Mouse (Mus musculus) heart, postnatal 25 days (tissue): ENCODE results near the gene Slc13a3. TPM values are rescaled to one million over a fixed set of nuclear protein-coding genes. Genes with fewer than 3 reads are reported as not detected.
A peak's percentile ranks its signal among the peaks of the same experiment; 100 is the strongest.
"Not testable (repeated sequence)": the region's sequence is repeated elsewhere in the genome, so short reads cannot be mapped to it uniquely, and the experiment has no call there.

Source experiments
- DNase-seq: peaks from one replicate; pipeline ENCODE4 v3.0.0; 2022; ENCODE audit warnings: low spot score
- intact Hi-C: fragments of 180-260 bp; cut with DNase I; formaldehyde crosslinking; loops from one replicate; pipeline ENCODE4 v1.15.1; 2025
- total RNA-seq, 2 experiments: library from RNA; stranded (reverse); gene quantifications; 2 replicates each; pipeline ENCODE4 v1.2.3; 2021

The Slc13a3 gene
- under 1 TPM; 0.20 to 0.52 TPM for total RNA-seq

DNA sequence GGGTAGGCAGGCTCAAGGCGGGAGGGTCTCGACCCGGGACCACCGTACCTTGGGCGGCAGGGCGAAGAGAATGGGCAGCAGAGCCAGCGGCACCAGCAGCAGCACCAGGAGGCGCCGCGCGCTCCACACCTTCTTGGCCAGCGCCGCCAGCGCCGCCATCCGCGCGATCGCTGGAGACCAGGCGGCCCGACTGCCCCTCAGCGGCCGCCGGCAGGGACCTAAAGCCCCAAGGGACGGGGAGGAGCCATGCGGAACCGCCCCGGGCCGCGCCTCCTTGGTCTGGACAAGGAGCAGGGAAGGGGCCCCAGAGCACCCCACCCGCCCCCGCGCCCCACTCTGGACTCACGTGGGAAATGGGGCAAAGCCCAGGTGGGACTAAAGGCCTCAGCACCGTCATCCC lies at the start of gene Slc13a3:
TSS of gene Slc13a3 (minus strand) at position 228 of the 400 bp plus-strand sequence.
- no peak for DNase-seq
- intact Hi-C loops = no loop called here

- DNase-seq = no peak
- intact Hi-C loops = no loop called here
These were observed 42.2 kb upstream of the Slc13a3 start for GRCm38 (mm10) chr2:165515178-165515728.

DNA sequence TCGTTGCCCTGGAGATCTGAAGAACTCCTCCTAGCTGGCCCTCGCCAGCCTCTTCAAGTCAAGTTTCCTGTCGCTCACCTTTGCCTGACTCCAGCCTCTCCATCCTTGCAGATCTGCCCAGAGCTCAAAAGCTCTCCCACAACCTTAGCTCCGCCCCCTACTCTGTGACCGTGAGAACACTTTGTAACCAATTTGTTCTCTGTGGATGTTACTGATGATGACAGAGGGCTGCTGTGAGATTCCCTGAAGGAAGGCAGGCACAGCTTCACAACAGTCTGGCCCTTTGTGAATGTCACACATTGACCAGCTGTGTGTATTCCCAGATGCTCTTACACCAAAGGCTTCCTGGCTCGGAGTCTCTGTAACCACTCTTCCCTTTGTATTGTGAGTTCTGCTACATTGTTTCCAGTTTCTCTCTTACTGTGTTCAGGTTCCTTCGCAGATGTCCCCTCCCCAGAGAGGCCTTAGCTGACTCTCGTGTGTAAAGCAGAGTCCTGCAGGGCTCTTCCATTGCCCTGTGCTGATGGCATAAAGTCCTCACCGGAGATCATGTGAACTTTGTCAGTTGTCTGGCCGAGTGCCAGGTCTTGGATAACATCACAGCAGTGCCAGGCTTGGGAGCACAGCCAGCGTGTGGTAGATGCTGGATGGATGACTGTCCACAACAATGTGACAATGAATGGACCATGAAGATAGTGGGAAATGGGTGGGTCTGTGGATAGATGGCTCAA lies 40.0 kb upstream of the Slc13a3 start:
- intact Hi-C loops = no loop called here
- DNase-seq = no peak

DNA sequence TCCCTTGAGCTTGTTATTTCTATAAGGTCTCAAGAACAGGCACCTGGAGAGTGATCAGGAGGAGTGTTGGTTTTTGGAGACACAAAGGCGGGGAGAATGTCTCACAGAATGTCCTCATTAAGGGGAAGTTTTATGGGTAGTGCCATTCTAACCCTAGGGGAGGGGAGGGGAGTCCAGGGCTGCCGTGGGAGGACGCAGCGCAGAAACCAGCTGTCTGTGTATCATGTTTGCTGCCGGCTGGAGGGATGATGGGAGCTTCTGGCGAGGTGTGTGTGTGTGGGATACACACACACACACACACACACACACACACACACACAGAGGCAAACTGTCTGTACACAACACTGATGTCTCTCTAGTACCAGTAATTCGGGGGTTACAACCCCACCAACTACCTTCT lies 39.4 kb upstream of the Slc13a3 start:
- DNase-seq = no peak
- intact Hi-C loops = no loop called here

DNA sequence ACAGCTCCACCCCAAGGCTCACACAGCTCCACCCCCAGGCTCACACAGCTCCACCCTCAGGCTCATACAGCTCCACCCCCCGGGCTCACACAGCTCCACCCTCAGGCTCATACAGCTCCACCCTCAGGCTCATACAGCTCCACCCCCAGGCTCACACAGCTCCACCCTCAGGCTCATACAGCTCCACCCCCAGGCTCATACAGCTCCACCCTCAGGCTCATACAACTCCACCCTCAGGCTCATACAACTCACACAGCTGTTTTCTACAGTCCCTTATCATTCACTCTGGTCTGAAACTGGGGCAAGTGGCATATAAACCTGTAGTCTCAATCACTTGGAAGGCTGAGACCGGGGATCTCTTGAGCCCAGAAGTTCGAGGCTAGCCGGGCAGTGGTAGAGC lies 38.5 kb upstream of the Slc13a3 start:
- DNase-seq, intact Hi-C loops: not testable (repeated sequence)

GRCm38 (mm10) chr2:165510914-165511458 lies 38.0 kb upstream of the Slc13a3 start:
- intact Hi-C loops = not testable (repeated sequence)

GRCm38 (mm10) chr2:165510466-165510865 lies 37.4 kb upstream of the Slc13a3 start:
- no peak for DNase-seq
- intact Hi-C loops = no loop called here

More at GRCm38 (mm10) chr2:165510914-165511458, 38.0 kb upstream of the Slc13a3 start:
- not testable (repeated sequence) for DNase-seq

- DNase-seq = no peak
- intact Hi-C loops = no loop called here
These were observed 36.7 kb upstream of the Slc13a3 start for GRCm38 (mm10) chr2:165509686-165510085.

DNA sequence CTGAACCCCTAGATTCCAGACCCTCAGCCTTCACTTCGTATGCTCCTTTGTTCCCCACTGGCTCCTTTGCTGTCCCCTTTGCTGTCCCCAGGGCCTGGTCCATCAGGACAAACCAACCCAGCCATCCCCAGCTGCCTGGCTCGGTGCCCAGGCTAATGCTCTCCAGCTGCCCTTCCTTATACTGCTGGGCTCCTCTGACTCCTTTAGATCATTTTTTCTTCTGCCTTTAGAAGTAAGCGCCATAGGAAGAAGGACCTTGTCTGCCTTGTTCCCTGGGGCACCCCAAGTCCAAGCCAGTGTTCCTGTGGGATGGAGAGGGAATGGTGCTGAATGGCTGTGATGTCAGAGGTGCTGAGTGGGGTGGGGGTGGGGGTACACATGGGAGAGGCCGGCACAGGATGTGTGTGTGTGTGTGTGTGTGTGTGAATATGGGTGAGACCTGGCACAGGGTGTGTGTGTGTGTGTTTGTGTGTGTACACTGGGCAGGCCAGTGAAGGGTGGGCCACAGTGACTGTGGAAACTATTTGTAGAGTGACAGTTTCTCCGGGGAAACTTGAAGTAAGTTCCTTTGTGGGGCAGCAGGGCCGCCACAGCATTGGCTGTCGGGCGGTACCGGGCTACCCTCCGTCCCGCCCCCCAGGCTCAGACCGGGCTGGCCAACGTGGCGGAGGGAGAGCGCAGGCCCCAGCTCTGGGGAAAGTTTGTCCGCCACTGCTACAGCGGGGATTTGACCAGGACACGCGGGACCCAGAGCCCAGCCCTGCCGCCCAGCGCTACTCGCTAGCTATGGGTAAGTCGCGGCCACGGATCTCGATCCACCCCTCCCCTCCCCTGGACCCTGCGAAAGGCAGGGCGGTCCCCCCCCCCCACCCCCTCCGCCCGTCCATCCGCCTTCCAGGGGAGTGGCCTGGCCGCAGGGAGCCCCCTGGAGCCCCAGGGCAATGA lies 30.5 kb upstream of the Slc13a3 start, which contains the start of gene Slc2a10:
TSS of gene Slc2a10 (plus strand) at position 529 of the 945 bp plus-strand sequence.
- intact Hi-C loops = no loop called here
- DNase-seq = peak; percentile 62

GRCm38 (mm10) chr2:165498816-165499215 lies 25.8 kb upstream of the Slc13a3 start:
- intact Hi-C loops = no loop called here
- no peak for DNase-seq

DNA sequence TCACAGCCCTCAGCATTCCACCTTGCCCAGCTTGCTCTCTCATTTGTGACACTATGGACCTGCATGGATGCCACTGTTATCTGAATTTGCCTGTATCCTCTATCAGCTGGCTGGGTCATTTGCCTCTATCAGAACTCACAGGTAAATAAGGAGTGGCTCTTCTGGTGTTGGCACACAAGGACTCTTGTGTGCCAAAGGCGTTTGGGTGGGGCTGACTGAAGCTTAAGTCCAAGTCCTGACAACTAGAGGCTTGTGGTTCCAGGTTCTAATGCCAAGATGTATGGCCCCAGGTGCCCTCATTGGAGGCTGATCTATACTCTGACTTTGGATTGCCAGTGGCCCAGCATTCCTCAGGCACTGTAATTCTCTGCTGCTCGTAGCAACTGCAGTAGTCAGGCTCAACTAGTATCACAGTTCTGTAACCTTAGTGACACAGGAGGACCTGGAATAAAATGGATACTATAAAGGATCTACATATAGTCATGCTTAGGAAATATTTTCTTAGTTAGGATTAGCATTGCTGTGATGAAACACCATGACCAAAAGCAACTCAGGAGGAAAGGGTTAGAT lies 24.8 kb upstream of the Slc13a3 start:
- no peak for DNase-seq
- intact Hi-C loops = no loop called here

DNA sequence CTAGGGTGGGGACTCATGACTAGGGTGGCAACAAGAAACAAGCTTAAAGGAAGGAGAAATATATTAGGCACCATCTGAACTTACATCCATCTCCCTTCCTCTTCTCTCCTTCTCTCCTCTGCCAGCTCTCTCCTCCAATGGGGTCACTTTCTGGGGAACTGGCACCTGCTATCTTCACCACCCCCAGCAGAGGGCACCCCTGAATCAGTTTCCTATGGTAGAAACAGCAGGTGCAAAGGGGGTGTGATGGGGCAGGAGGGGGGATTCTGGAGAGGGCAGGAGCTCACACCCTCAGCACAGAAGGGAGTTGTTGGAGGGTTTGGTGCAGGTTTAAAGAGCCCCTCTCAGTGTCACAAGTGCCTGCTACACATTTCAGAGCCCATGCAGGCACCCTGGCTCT lies 23.2 kb upstream of the Slc13a3 start:
- DNase-seq = no peak
- intact Hi-C loops = no loop called here

DNA sequence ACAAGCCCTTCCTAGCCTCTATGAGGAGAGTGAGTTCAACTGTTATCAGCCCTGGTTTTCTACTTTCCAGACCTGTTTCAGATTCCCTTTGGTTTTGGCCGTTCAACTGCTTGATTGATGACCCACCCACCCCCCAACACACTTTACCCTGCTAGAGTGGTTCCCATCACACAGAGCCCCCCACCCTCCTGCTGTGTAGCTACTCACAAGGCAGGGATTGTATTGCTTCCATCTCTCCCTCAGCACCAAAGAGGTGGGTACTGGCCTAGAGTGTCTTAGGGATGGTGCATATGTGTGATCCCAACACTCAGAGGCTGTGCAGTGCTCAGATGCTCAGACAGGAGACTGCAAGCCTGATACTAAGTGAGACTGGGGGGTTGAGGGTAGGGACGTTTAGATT lies 21.5 kb upstream of the Slc13a3 start:
- DNase-seq = no peak
- intact Hi-C loops = no loop called here

- intact Hi-C loops = no loop called here
- no peak for DNase-seq
These were observed 20.7 kb upstream of the Slc13a3 start for GRCm38 (mm10) chr2:165493587-165494210.

GRCm38 (mm10) chr2:165492648-165493553 lies 19.9 kb upstream of the Slc13a3 start, which contains the start of gene Trp53rka:
TSS of gene Trp53rka (minus strand) at chr2:165493324.
- intact Hi-C loops = no loop called here
- peak; percentile 76 for DNase-seq

DNA sequence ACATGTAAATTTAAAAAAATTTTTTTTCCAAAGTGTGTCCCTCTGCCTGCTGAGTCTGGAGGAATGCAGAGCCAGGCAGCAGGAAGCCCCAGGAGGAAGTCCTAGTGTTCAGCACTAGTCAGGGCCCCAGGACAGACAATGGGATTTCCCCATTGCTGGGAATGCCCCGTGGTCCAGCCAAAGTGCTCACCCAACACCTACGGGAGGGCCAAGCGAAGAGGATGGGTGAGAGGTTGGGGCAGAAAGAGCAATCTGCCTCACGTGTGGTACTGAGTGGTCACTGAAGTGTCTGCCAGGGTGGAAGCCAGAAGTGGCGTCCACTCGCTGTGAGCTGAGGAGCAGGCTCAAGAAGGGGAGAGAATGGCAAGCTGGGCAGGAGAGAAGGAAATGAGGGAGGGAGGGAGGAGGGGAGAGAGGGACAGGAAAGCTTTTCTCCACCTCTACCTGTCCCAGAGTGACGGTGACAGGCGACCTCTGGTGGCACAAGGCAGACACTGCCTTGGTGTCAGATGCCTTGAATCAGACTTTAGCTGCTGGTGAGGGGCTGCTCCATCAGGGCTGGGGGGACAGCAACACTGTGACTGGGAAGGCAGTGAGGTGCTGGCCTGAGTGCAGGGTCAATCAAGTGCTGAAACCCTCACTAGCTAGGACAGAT lies 14.0 kb upstream of the Slc13a3 start:
- DNase-seq = no peak
- intact Hi-C loops = loop anchor here (1.0 to 5.0 kb wide), 3 partner anchors 96 to 415 kb away; no protein-coding TSS in a partner anchor

DNA sequence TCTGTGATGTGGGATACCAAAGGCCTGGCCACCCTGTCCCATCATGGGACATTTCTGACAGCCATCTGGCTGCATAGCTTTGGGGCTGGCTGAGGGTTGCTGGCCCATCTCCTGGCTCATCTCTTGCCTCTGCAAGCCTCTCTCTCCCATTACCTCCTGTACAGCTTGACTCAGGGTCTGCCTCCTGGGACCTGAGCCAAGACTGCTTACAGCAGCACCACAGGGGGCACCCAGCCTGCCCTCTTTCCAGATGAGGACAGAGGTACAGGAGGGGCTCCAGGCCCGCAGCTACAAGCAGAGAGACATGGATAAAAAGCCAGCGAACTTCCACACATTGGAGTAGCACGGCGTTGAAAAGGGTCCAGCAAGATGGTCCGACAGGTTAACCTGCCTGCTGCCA lies 13.4 kb upstream of the Slc13a3 start:
- DNase-seq = no peak
- intact Hi-C loops = loop anchor here (2.0 to 5.0 kb wide), 2 partner anchors 96 to 414 kb away; no protein-coding TSS in a partner anchor

GRCm38 (mm10) chr2:165485826-165486225 lies 12.8 kb upstream of the Slc13a3 start:
- no peak for DNase-seq
- intact Hi-C loops = loop anchor here (2.0 to 5.0 kb wide), 2 partner anchors 95 to 414 kb away; no protein-coding TSS in a partner anchor
